Mouse (Mus musculus): ENCODE data around the gene Tmem245.
"Not testable (repeated sequence)": the region's sequence is repeated elsewhere in the genome, so short reads cannot be mapped to it uniquely, and the experiment has no call there.

Gene Tmem245

GRCm38 (mm10) chr4:56922229-56922628 lies 25.0 kb downstream of the Tmem245 start:
- DNase-seq = no peak

DNA sequence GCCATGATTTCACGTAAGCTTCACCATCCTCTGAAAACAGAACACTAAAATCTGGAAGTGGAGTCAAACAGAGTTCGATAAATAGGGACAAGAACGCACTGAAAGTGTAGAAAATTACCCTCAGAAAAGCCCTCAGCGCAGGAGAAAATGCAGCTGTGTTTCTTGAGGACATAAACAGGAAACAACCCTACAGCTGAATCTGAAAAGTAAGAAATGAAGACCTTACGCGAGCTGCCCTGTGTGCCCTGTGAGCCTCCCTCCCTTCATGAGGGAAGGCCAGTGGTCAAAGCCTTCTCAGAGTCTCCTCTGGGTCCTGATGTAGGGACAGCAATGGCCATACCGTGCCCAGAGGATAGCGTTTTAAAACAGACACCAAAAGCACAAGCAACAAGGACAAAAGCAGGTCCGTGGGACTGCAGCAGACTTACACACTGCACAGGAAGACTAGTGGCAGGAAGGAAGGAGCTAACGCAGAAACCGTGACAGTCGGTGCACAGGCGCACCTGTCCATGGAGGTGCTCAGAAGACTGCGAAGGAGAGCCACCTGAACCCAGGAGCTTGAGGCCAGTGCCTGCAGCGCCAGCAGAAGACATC lies 31.4 kb downstream of the Tmem245 start:
- DNase-seq = no peak

GRCm38 (mm10) chr4:56914761-56915160 lies 32.5 kb downstream of the Tmem245 start:
- DNase-seq = no peak

DNA sequence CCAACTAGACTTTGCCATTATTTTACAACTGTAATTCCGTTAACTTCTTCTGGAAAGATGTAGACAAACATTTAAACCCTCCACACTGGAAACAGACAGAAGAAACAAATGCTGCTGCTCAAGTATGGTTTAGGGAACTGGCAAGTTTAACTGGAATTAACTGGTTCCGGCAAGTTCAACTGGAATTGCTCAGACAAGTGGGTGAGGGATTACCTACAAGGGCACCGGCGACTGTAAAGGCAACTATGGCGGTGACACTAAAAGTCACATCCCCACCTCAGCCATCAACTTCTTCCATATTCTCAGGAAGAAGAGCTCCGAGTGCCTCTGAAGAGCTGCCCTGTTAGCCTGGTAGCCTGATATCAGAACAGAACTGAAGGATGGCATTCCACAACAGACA lies 32.9 kb downstream of the Tmem245 start:
- no peak for DNase-seq

DNA sequence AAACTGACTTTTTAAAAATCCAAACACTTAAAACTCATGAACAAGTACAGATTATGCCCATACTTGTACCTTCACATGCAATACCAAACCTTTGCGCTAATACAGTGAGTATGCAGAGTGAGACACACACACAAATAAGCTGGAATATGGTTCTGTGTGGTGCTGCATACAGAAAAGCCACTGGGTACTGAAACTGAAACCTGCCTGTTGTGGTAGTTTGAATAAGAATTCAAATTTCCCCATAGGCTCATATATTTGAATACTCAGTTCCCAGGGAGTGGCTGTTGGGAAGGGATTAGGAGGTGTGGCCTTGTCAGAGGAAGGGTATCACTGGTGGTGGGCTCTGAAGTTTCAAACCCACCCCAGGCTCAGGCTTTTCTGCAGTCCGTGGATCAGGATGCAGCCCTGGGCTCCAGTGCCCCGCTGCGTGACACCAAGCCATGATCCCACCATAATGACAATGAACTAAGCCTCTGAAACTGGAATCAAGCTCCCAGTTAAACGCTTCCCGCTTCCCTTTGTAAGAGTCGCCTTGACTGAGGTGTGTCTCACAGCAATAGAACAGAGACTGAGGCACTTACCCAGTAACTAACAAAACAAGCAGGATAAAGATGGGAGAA lies 34.7 kb downstream of the Tmem245 start:
- no peak for DNase-seq

DNA sequence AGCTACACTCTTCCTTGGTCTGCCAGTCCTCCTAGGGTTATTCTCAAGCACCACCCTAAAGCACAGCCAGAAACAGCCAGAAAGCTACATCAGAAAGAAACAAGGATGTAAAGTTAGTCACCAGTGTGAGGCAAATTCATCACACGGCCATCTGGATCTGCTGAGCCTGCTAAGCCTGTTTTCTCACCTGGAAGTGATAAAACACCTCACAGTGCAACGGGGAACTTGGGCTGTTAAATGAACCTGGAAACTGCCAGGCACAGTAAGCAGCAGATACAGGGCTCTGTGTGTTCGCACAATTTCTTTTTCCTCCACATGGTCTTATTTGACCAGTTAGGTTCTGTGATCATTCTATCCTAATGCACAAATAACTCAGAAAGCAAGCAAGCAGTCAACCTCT lies 37.7 kb downstream of the Tmem245 start:
- DNase-seq = no peak

DNA sequence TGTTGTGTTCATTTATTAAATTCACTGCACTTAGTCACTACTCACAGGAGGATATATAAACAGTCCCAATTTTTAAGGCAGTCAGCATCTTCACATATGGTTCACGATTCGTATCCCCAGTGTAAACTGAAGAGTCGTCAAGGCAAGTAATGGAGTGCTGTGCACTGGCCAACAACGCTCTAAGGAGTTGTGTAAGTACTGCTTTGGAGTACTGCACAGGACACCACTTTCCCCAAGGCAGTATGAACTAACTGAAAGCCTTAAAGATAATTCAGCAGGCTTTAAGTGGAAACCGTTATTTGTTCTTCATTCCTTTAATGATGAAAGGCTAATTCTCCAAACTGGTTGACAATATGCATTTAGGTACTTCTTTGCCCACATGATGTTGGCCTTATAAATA lies 39.6 kb downstream of the Tmem245 start:
- DNase-seq = no peak

DNA sequence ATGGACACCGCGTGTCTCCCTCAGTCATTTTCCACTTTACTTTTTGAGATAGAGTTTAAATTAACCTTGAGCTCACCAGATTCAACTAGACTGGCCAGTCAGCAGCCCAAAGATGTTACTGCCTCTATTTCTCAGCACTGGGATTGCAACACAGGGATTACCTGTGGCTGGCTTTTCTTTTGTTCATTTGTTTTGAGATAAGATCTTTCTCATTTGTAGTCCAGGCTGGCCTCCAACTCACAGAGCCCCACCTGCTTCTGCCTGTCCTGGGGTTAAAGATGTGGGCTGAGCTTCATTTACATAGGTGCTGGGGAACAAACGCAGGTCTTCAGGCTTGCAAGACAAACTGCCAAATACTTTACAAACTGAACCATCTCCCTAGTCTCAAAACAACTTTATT lies 40.3 kb downstream of the Tmem245 start:
- no peak for DNase-seq

DNA sequence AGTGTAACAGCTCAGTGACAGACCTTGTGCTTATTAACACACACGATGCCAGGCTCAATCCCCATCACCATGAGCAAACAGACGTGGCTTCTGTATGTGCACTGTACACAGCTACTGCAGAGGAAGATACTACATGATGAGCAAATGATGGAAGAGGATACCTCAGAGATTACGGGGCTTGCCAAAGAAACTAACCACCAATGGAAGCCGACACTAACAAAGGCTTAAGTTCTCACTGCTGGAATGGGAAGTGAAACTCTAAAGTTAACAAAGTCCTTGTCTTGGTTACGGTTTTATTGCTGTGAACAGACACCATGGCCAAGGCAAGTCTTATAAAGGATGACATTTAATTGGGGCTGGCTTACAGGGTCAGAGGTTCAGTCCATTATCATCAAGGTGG lies 41.7 kb downstream of the Tmem245 start:
- no peak for DNase-seq

- peak; percentile 30 for DNase-seq
Measured at GRCm38 (mm10) chr4:56901671-56902070, 45.6 kb downstream of the Tmem245 start.

DNA sequence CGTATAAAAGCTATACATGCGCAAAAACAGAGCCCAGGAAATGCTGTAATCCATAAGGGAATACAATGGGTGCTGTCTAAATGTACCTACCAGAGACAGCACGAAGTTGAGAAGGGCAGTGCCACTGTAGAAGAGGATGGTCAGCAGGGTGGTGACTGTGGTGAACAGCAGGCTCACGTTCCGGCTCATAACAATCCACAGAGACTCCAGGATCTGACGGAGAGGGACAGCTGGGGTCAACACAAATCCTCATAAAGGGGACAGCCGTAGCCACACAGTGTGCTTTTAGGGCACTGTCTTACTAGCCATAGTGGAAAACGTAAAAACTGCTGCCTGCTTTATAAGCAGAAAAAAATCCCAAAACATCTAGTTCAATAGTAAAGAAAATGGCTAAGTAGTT lies 48.0 kb downstream of the Tmem245 start:
- no peak for DNase-seq

GRCm38 (mm10) chr4:56897511-56897910 lies 49.7 kb downstream of the Tmem245 start:
- DNase-seq = no peak

DNA sequence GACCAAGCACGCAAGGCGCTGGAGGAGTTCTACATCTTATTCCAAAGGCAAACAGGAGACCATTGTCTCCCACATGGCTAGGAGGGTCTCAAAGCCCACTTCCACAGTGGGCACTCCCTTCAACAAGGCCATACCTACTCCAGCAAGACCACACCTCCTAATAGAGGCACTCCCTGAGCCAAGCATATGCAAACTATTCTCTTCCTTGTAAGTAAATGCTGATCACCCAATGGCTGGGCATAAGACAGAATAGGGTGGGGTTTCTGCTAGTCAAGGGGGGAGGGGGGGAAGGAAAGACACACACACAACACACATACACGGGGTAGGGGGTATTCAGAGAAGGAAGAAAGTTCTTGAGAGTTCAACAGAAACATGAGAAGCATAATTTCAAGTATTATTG lies 53.0 kb downstream of the Tmem245 start:
- DNase-seq = no peak

GRCm38 (mm10) chr4:56892501-56893115 lies 54.6 kb downstream of the Tmem245 start:
- DNase-seq = no peak

DNA sequence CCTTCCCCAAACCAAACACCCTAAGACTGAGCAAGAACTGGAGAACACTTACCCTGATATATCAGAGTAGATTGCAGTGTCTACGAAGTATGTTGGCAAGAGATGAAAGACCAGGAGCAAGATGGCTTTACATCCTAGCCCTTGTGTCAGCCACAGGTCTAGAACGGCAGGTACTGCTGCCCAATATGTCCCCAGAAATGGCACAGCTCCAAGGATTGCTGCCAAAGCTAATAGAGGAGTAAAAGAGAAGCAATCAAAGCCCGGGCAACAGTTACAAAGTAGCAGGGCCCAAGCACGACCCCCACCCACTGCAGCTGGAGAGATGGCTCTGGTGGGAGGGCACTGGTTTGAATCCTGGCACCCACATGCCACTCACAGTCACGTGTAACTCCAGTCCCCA lies 58.8 kb downstream of the Tmem245 start:
- DNase-seq = peak; percentile 62

DNA sequence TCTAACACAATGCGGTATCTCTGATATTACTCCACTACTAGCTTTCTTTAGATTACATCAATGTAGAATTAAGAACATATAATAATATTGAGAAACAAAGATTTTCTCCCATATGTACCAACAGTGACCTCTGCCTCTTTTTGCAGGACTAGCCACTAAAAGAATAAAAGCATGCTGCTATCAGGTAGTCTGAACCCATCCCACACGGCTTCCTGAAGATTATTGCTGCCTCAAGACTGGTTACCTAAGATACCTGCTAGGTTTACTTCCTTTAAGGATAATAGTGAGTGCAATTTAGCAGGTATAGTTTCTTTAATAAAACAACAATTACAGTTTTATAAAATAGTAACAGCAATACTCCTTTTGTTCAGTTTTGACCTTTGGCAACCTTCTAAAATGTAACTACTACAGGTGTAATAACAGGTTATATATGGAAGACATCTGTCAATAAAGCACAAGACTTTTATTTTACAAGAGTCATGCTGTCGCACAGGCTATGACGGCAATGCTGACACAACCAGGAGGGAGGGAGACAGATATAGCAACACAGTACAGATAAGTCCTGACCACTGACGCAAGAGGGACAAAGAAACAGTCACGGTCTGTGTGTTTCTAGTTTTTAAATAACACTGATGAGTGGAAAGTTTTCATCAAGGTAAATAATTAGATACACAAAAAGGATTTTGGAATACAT lies 60.8 kb downstream of the Tmem245 start:
- DNase-seq = no peak

DNA sequence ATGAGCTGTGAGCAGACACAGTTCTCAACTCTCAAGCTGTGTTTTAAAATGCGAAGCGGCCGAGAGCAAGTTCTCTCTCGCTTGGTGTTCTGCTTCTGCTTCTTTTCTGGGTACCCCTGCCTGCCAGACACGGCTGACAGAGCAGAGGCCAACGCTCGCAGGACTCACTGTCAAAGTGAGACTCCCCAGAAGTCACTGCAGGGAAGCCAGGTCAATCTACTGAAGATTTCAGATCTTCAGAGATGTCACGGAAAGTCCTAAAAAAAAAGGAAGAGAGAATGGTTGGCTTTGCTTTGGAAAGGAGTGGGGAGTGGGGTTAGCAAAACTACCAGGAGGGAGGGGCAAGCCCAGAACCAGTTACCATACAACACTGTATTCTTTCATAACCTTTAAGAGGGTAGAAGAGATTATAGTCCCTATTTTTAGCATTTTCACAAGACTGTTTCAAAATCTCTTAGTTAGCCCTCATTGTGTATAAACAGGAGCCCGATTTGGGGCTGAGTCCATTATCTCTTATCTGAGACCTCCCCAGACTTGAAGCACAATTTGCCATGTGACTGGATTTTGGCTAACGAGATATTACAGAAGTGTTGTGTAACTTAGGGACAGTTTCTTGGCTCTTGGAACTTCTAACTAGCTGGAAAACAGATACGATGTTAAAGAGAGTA lies 67.1 kb downstream of the Tmem245 start:
- no peak for DNase-seq

DNA sequence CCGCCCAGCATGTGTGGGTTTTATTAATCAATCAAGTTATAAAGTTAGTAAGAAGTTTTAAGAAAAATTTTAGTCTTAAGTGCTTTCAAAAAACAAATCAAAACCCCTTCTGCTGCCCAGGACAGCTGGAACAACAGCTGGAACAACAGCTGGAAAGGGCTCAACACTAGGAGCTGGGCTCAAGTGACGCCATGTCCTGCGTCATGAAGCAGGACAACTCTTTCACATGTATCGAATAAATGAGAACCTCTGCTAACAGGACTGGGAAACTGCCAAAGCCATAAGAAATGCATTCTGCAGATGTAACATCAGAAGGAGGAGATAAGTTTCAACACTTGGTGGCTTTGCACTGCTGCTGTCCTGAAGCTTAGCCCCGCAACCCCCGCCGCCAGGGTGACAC lies 68.3 kb downstream of the Tmem245 start:
- DNase-seq = no peak

DNA sequence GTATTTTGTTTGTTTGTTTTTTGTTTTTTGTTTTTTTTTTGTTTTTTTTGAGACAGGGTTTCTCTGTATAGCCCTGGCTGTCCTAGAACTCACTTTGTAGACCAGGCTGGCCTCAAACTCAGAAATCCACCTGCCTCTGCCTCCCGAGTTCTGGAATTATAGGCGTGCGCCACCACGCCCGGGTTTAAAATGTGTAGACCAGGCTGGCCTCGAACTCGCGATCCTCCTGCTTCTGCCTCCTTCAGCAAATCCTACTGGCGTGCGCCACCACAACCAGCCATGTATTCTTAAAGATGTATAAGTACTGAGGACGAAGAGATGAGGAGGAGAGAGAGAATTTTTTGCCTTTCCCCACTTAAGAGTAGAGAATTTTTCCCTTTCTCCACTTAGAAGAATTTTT lies 76.7 kb downstream of the Tmem245 start:
- not testable (repeated sequence) for DNase-seq

DNA sequence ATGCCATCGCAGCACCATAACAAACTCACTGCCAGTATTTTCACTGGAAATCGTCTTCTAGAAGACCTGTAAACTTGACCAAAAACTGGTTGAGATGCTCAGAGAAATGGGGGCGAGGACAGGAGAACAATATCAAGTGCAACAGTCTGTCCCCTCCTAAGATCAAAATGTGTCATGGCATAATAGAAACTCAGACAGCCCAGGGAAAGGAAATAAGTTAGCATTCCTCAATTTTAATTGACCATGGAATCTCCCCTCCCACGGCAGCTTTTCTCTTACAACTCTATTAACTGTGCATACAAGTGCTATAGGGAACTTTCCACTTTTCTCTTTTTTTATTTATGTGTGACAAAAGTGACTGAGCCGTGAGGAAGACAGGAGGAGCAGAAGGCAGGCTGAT lies 79.5 kb downstream of the Tmem245 start:
- DNase-seq = no peak

- DNase-seq = peak; percentile 16
Measured at GRCm38 (mm10) chr4:56865971-56866370, 81.3 kb downstream of the Tmem245 start.

DNA sequence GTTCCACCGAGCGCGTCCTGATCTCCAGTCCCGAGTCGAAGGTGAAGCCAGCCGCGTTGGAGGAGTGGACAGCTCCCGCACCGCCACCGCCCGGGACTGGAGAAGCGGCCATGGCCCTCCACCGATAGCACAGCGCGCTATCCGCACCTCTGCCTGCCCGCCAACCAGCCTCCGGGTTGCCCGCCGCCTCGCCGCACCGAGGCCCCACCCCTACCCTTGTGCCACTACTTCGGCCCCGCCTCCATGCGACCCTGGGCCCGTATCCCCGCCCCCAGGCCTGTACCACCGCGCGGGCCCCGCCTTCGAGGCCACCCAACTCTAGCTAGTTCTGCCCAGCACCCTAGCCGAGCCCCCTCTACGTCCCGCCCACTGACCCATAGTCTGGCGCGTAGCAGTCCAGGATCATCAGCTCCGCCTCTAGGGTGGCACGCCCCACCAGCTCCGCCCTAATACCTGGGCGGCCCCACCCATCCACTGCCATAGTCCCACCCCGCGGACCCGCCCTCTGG lies 82.2 kb downstream of the Tmem245 start, which contains the start of gene Ctnnal1:
TSS of gene Ctnnal1 (minus strand) at position 186 of the 509 bp plus-strand sequence.
- peak; percentile 90 for DNase-seq

DNA sequence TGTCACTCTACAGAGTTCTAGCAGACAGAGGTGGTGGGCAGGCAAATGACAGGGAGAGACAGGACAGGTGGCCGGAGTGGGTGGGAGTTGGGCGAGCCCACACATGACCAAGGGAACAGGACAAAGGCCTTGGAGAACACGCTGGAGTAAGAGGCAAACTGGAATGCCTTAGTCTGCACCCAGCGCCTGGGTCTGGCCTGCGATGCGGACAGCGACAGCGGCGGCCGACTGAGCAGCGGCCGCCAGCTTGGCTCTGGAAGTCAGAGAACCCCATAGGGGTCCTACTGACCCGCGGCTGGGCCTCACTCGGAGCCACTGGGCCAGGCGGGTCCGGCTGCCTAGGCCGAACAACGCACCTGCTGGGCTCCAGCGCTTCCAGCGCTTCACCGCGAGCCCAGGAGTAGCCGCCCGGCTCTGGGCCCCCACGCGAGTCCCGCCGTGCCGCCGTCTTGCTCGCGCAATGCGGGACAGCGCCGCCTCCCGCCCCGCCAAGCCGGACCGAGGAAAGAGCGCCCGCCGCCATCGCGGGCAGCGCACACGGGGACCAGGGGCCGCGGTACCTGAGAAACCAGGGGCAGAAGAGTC lies 82.7 kb downstream of the Tmem245 start:
- DNase-seq = peak; percentile 24

Data from lung, postnatal 14 days (tissue).